Mouse (Mus musculus) naive thymus-derived CD4-positive, alpha-beta T cell, adult 2 months (primary cell): ENCODE measurements at regions not wholly inside any gene's neighbourhood (a gene's known extent, or its start where the extent isn't known, plus 50 kb on each side); places are given as distances from the start of the nearest gene placed in this dataset.

Experiments
- DNase-seq: peaks from one replicate; pipeline ENCODE4 v3.0.0-alpha.2; 2011; ENCODE audit warnings: low read depth

GRCm38 (mm10) chr2:45850018-45850605 is 732.9 kb upstream of the Zeb2 start:
- DNase-seq: no peak

DNA sequence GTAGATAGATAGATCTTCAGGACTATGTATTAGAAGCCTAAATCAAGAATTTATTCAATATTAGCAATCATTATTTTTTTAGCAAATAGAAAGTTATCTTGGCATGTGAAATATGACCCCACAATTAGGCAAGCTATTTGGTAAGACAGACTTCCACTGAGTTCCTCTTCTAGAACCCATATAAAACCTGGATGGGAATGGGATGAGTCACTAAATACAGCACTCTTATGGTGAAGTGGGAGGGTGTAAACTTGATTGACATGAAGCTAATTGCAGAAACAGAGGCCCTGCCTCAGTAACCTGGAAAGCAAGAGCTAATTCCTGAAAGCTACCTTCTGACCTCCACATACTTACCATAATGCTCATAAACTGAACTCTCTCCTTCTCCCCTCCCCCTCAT is 723.2 kb upstream of the Zeb2 start:
- DNase-seq: no peak

DNA sequence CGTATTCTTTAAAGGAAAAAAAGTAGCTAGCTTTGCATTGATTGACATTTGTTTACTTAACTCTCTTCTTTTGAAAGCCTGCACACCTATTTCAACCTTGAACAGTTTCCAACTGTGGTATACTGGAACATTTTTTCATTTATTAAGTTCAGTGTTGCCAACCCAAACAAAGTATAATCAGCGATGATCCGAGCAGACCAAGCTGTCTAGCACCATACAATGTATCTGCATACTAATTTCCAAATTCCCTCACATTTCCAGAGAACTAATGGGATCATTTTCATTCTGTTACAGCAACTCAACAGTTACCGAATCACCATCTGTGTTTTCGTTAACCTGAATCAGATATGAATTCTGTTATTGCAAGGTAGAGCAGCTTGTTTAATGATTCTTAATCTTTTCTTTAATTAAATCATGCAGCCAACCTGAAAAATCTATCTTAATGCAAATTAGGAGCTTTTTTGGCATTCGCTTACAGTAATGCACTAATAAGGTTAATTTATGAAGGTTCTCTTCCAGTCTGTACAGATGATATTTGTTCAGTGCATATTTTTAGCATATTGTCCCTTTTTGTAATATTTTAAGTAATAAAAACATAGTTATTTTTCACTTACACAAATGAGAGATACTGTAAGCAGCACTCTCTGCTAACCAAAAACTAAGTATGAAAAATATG is 719.5 kb upstream of the Zeb2 start:
- no peak for DNase-seq

DNA sequence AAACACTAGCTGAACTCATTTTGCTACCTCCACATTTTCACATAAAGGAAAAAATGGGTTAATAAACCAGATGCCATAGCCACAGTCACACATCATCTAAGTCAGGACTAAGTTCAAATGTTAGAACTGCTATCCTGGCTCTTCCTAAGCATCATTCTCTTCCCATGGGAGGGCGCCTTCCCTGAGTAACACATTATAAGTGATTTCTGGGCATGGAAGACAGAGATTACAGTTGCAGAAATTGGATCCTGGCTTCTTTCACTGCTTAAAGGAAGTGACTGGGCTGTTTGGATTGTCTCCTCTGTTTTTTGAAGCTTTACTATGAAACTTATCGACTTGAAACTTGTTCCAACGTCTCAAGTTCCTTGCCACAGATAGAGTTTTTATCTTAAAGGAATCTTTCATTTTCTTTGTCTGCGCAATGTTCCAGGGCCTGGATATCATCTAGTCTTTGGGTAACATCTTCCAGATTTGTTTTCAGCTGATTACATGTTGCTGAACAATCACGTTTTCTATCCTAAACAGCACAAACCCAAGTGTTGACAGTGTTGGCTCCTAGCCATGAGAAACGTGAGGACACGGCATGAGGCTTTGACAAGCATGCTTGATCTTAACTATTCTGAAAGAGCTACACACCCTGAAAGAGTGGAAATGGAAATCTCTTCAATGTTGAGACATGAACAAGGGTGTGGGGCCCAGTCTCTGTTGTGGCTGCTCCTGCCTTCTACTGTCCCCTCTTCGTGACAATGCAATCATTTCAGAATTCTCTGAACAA is 700.9 kb upstream of the Zeb2 start:
- no peak for DNase-seq

GRCm38 (mm10) chr2:45814741-45815140 is 697.5 kb upstream of the Zeb2 start:
- DNase-seq: no peak

- DNase-seq: no peak
Observed at GRCm38 (mm10) chr2:45805329-45805728, 688.1 kb upstream of the Zeb2 start.

DNA sequence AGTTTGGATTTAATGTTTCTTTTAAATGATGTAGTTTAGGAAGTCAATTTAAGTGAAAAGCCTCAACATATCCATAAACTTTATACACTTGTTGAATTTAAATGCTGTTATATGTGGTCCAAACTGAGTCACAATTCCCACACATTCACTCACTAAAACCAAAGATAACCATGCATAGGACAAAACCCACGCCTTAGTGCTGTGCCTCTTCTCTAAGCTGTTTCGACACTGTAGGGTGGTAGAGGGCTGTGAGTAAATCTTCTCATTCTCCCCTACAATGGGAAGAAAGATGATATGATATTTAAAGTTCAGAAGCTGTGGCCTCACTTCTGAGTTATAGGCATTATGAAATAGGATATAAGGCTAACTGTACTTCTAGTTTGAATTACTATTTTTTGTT is 682.9 kb upstream of the Zeb2 start:
- no peak for DNase-seq

GRCm38 (mm10) chr2:45793561-45793960 is 676.4 kb upstream of the Zeb2 start:
- DNase-seq: no peak

DNA sequence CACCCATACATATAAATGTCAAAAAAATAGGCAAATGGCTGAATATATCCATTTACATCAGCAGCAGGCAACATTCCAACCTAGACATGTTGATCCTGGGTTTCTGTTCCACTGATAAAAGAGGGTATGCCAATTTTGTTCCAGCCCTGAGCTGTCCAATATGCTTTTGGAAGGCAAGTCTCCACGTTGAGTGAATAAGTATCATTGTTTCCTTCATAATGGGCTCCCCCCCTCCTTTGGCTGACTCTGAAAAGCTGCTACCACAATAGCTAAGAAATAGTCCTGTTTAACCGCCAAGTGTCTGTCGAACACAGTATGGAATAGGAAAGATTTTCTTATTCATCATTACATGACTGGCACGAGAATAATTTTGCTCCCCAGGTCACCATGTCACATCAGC is 672.5 kb upstream of the Zeb2 start:
- DNase-seq: no peak

- no peak for DNase-seq
Observed at GRCm38 (mm10) chr2:45787732-45788390, 670.7 kb upstream of the Zeb2 start.

- DNase-seq: no peak
Observed at GRCm38 (mm10) chr2:45786787-45787186, 669.6 kb upstream of the Zeb2 start.

DNA sequence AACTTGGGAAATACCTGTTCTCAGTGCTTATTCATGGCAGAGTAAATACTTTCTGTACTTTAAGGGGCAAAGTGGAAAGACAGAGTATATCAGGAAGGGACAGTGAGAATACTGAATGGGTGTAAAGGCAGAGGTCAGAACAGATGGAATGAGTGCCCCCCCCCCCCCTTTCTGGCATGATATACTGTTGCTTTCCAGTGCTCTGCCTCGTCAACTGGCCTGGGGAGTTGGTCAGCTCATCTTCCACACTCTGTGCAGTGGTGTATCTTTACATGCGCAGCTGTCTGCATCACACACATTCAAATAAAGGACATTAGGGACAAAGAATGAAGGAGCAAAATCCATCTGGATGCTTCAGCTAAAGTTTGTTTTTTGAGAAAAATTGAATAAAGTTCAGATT is 668.5 kb upstream of the Zeb2 start:
- no peak for DNase-seq

DNA sequence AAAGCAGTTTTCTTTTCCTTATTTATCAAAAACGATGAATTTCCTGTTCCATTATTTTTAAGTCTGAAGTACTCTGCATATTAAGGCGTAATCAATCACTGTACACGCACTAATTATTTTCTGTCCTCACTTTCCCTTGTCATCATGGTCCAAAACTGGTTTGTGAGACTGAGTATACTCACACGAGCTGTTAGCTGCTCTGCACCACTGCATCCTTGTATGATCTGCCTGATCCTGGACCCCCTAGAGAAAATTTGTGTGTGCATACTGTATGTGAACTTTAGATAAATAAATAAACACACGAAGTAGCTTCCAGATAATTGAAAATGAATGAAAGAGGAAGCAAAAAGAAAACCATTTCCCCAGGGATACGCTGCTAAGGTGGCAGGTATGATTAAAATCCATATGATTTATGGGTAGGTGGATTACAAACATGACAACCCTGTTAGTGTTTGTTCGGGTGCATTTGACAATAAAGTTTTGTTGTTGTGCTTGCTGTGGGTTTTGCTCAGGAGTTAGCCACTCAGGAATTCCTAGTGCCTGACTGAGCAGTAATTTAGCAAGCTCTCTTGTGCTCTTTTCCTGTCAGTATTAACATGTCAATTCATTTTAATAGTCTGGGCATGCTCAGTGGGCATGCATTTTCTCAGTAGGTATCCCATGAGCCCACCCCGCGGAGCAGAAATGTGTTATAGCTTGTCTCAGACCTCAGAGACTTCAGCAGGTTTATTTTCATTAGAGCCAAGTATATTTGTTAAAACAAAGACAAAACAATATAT is 666.6 kb upstream of the Zeb2 start:
- no peak for DNase-seq

DNA sequence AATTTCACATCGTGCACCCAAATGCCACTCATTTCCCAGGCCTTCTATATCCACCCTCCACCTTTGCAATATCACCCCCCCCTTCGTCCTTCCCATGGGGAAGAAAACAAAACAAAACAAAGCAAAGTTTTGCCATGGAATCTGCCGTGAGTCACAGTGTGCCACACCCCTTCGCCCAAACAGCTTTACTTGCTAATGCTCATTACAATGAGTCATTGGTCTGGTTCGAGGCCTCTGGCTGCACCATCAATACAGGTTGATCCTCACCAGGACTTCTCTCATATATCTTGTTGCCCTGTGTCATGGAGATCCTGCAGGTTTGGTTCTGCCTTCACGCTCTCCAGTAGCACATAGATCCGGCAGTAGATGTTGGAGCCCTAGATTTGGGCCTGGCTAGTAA is 660.3 kb upstream of the Zeb2 start:
- no peak for DNase-seq

GRCm38 (mm10) chr2:45776485-45777135 is 659.4 kb upstream of the Zeb2 start:
- no peak for DNase-seq

- no peak for DNase-seq
Observed at GRCm38 (mm10) chr2:45775691-45776090, 658.5 kb upstream of the Zeb2 start.

DNA sequence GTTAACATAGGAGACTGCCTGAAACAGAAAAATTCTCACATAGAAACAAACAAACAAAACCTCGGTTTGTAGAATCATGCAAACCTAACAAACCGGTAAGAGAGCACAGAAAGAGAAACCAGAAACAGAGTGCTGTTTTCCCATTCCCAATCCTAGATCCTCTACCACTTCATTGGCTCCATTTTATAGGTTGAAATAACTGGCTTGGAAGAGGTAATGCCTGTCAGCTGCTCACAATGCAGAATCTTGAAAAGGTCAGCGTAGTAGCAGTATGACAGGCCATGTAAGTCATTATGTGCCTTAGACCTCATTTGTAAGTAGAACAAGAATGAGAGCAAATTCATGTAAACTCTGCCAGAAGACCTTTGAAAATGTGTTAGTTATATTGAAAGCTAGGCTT is 657.2 kb upstream of the Zeb2 start:
- DNase-seq: no peak

DNA sequence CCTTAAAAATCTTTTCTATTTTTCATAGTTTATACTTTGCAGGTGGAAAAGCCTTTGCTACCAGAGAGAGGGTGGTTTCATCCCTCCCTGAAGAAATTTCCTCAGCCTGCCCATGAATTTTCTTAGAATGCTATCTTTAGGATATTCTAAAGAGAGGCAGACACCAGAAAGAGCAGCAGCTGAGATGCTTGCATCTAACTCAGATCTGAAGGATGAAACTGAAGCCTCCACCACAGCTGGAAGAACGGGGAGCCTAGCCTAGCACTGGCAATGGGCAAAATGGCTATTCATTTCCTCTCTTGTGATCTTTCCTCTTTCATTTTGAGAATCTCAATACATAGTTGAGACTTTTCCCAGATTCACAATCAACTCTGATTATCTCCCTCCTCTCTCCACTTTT is 640.0 kb upstream of the Zeb2 start:
- no peak for DNase-seq

DNA sequence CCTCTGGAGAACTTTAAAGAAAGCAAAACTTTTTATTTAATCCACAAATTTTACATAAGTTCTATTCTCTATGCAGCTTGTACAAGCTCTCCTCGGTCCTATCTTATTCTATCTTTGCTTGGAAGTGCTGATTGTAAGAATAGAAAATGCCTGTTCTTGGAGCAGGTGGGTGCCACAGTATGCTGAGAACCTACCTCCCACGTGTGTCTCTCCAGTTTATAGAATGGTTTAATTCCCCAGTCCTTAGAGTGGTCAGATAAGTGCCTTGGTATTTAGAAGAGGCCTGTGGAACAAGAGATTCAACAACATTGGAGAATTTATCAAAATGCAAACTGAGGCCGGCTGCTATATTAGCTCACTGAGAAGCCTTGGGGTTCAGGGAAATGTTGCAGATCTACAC is 639.2 kb upstream of the Zeb2 start:
- DNase-seq: no peak

- no peak for DNase-seq
Observed at GRCm38 (mm10) chr2:45751746-45752145, 634.6 kb upstream of the Zeb2 start.

GRCm38 (mm10) chr2:45749379-45749778 is 632.2 kb upstream of the Zeb2 start:
- DNase-seq: no peak
